Mouse (Mus musculus): Measurements from ENCODE around the gene BC051142.

GRCm38 (mm10) chr17:34448473-34449041, 49.9 kb downstream of the BC051142 start:
- TF ChIP-seq POLR2A (IDR thresholded peaks at IDR 0.05; ENCODE audit: insufficient read depth, low read depth, low read length) (no peak), CTCF (IDR thresholded peaks at IDR 0.05) (no peak)

Measured in heart, adult 2 months (tissue).